Mouse (Mus musculus): ENCODE data around the gene Rpp38. TPM values are rescaled to one million over a fixed set of nuclear protein-coding genes. Genes with fewer than 3 reads are reported as not detected.
A peak's percentile ranks its signal among the peaks of the same experiment; 100 is the strongest.

Rpp38 gene
- 23.4 and 23.5 TPM in 2 replicates for polyA plus RNA-seq (2016; fragmentation: Nextera tagmentation; extraction: Ambion mirVana)

GRCm38 (mm10) chr2:3332484-3333242, at the start of gene Rpp38:
TSS of gene Rpp38 (minus strand) at chr2:3332643.
- peaks cover 21% of the 10 kb centered on the region for H3K27me3 ChIP-seq (ENCODE audit: low read depth, poor library complexity, severe bottlenecking)
- peak within 1 kb of the TSS; percentile 91 for H3K27ac ChIP-seq (replicated peaks)
- H3K9me3 ChIP-seq (replicated peaks), result no peaks in the 10 kb centered on the region
- peaks cover 25% of the 10 kb centered on the region for H3K36me3 ChIP-seq
- WGBS, result under 1% methylated on average over 45 of the region's 45 CpGs
- peaks cover 23% of the 10 kb centered on the region for H3K4me1 ChIP-seq
- H3K4me3 ChIP-seq, result peak within 1 kb of the TSS; percentile 78
- peak; percentile 96 for DNase-seq (ENCODE audit: low spot score)

GRCm38 (mm10) chr2:3365127-3365526, 32.7 kb upstream of the Rpp38 start:
- Histone ChIP-seq H3K27me3 (ENCODE audit: low read depth, poor library complexity, severe bottlenecking) (no peaks in the 10 kb centered on the region), H3K9me3 (replicated peaks) (no peaks in the 10 kb centered on the region), H3K4me1 (no peaks in the 10 kb centered on the region), H3K36me3 (no peaks in the 10 kb centered on the region), H3K4me3 (no peak overlapping the region), H3K27ac (replicated peaks) (no peak overlapping the region)
- WGBS, result 63% methylated on average over 4 of the region's 4 CpGs
- DNase-seq (ENCODE audit: low spot score), result no peak

GRCm38 (mm10) chr2:3361067-3361466, 28.6 kb upstream of the Rpp38 start:
- 78% methylated on average over 3 of the region's 3 CpGs for WGBS
- no peak for DNase-seq (ENCODE audit: low spot score)
- no peaks in the 10 kb centered on the region for H3K9me3 ChIP-seq (replicated peaks)
- H3K27me3 ChIP-seq (ENCODE audit: low read depth, poor library complexity, severe bottlenecking), result no peaks in the 10 kb centered on the region
- H3K4me3 ChIP-seq, result no peak overlapping the region
- no peaks in the 10 kb centered on the region for H3K4me1 ChIP-seq
- no peaks in the 10 kb centered on the region for H3K36me3 ChIP-seq
- H3K27ac ChIP-seq (replicated peaks), result no peak overlapping the region

GRCm38 (mm10) chr2:3357887-3358286, 25.4 kb upstream of the Rpp38 start:
- no peak overlapping the region for H3K4me3 ChIP-seq
- no peaks in the 10 kb centered on the region for H3K4me1 ChIP-seq
- H3K27me3 ChIP-seq (ENCODE audit: low read depth, poor library complexity, severe bottlenecking), result no peaks in the 10 kb centered on the region
- H3K27ac ChIP-seq (replicated peaks), result no peak overlapping the region
- H3K36me3 ChIP-seq, result no peaks in the 10 kb centered on the region
- no peaks in the 10 kb centered on the region for H3K9me3 ChIP-seq (replicated peaks)
- no peak for DNase-seq (ENCODE audit: low spot score)
- 86% methylated on average over 3 of the region's 3 CpGs for WGBS

- H3K4me3 ChIP-seq, result no peak overlapping the region
- H3K9me3 ChIP-seq (replicated peaks), result no peaks in the 10 kb centered on the region
- H3K4me1 ChIP-seq, result no peaks in the 10 kb centered on the region
- H3K27me3 ChIP-seq (ENCODE audit: low read depth, poor library complexity, severe bottlenecking), result no peaks in the 10 kb centered on the region
- no peaks in the 10 kb centered on the region for H3K36me3 ChIP-seq
- DNase-seq (ENCODE audit: low spot score), result no peak
- H3K27ac ChIP-seq (replicated peaks), result no peak overlapping the region
- WGBS, result 88% methylated on average over 3 of the region's 3 CpGs
These were observed 23.9 kb upstream of the Rpp38 start for GRCm38 (mm10) chr2:3356311-3356710.

- no peaks in the 10 kb centered on the region for H3K4me1 ChIP-seq
- no peak for DNase-seq (ENCODE audit: low spot score)
- WGBS, result 91% methylated on average over 8 of the region's 8 CpGs
- no peaks in the 10 kb centered on the region for H3K9me3 ChIP-seq (replicated peaks)
- no peak overlapping the region for H3K4me3 ChIP-seq
- no peak overlapping the region for H3K27ac ChIP-seq (replicated peaks)
- no peaks in the 10 kb centered on the region for H3K27me3 ChIP-seq (ENCODE audit: low read depth, poor library complexity, severe bottlenecking)
- H3K36me3 ChIP-seq, result no peaks in the 10 kb centered on the region
These were observed 23.4 kb upstream of the Rpp38 start for GRCm38 (mm10) chr2:3355793-3356192.

GRCm38 (mm10) chr2:3353160-3353559, 20.7 kb upstream of the Rpp38 start:
- Histone ChIP-seq H3K4me3 (no peak overlapping the region), H3K27ac (replicated peaks) (no peak overlapping the region), H3K36me3 (no peaks in the 10 kb centered on the region), H3K9me3 (replicated peaks) (no peaks in the 10 kb centered on the region), H3K27me3 (ENCODE audit: low read depth, poor library complexity, severe bottlenecking) (no peaks in the 10 kb centered on the region), H3K4me1 (no peaks in the 10 kb centered on the region)
- no peak for DNase-seq (ENCODE audit: low spot score)

GRCm38 (mm10) chr2:3348919-3349318, 16.5 kb upstream of the Rpp38 start:
- Histone ChIP-seq H3K36me3 (no peaks in the 10 kb centered on the region), H3K27me3 (ENCODE audit: low read depth, poor library complexity, severe bottlenecking) (no peaks in the 10 kb centered on the region), H3K4me3 (no peak overlapping the region), H3K9me3 (replicated peaks) (no peaks in the 10 kb centered on the region), H3K27ac (replicated peaks) (no peak overlapping the region), H3K4me1 (no peaks in the 10 kb centered on the region)
- 18% methylated on average over 3 of the region's 3 CpGs for WGBS
- DNase-seq (ENCODE audit: low spot score), result no peak

- H3K9me3 ChIP-seq (replicated peaks), result no peaks in the 10 kb centered on the region
- H3K27ac ChIP-seq (replicated peaks), result no peak overlapping the region
- no peaks in the 10 kb centered on the region for H3K36me3 ChIP-seq
- H3K4me3 ChIP-seq, result no peak overlapping the region
- no peaks in the 10 kb centered on the region for H3K27me3 ChIP-seq (ENCODE audit: low read depth, poor library complexity, severe bottlenecking)
- no peaks in the 10 kb centered on the region for H3K4me1 ChIP-seq
- no peak for DNase-seq (ENCODE audit: low spot score)
- WGBS, result 80% methylated on average over 4 of the region's 4 CpGs
These were observed 16.0 kb upstream of the Rpp38 start for GRCm38 (mm10) chr2:3348422-3348821.

GRCm38 (mm10) chr2:3335611-3336301, 3.3 kb upstream of the Rpp38 start, which contains the start of gene Acbd7:
TSS of gene Acbd7 (plus strand) at chr2:3336168.
- 7% methylated on average over 20 of the region's 20 CpGs for WGBS
- Histone ChIP-seq H3K4me3 (peak within 1 kb of the TSS; percentile 51), H3K4me1 (peaks cover 21% of the 10 kb centered on the region), H3K9me3 (replicated peaks) (no peaks in the 10 kb centered on the region), H3K36me3 (no peaks in the 10 kb centered on the region), H3K27ac (replicated peaks) (no peak within 1 kb of the TSS), H3K27me3 (ENCODE audit: low read depth, poor library complexity, severe bottlenecking) (peaks cover 23% of the 10 kb centered on the region)
- peak; percentile 56 for DNase-seq (ENCODE audit: low spot score)

GRCm38 (mm10) chr2:3333761-3334160, 1.3 kb upstream of the Rpp38 start:
- Histone ChIP-seq H3K9me3 (replicated peaks) (no peaks in the 10 kb centered on the region), H3K4me1 (peaks cover 23% of the 10 kb centered on the region), H3K27me3 (ENCODE audit: low read depth, poor library complexity, severe bottlenecking) (peaks cover 23% of the 10 kb centered on the region), H3K4me3 (no peak overlapping the region), H3K27ac (replicated peaks) (no peak overlapping the region), H3K36me3 (peaks cover 14% of the 10 kb centered on the region)
- no peak for DNase-seq (ENCODE audit: low spot score)
- 92% methylated on average over 12 of the region's 12 CpGs for WGBS

- H3K4me3 ChIP-seq, result peak overlapping the region; percentile 78
- no peaks in the 10 kb centered on the region for H3K9me3 ChIP-seq (replicated peaks)
- WGBS, result 4% methylated on average over 21 of the region's 21 CpGs
- H3K4me1 ChIP-seq, result peaks cover 23% of the 10 kb centered on the region
- H3K27me3 ChIP-seq (ENCODE audit: low read depth, poor library complexity, severe bottlenecking), result peaks cover 17% of the 10 kb centered on the region
- H3K27ac ChIP-seq (replicated peaks), result peak overlapping the region; percentile 91
- no peak for DNase-seq (ENCODE audit: low spot score)
- H3K36me3 ChIP-seq, result peaks cover 30% of the 10 kb centered on the region
These were observed 387 bp downstream of the Rpp38 start for GRCm38 (mm10) chr2:3332056-3332455.

GRCm38 (mm10) chr2:3331071-3331703, 1.3 kb downstream of the Rpp38 start:
- no peak for DNase-seq (ENCODE audit: low spot score)
- peaks cover 9% of the 10 kb centered on the region for H3K27me3 ChIP-seq (ENCODE audit: low read depth, poor library complexity, severe bottlenecking)
- peak overlapping the region; percentile 78 for H3K4me3 ChIP-seq
- H3K4me1 ChIP-seq, result peaks cover 21% of the 10 kb centered on the region
- H3K9me3 ChIP-seq (replicated peaks), result no peaks in the 10 kb centered on the region
- 86% methylated on average over 5 of the region's 5 CpGs for whole genome bisulfite sequencing
- H3K36me3 ChIP-seq, result peaks cover 34% of the 10 kb centered on the region
- no peak overlapping the region for H3K27ac ChIP-seq (replicated peaks)

Measured in midbrain, embryonic 10.5 days (tissue).